Mouse (Mus musculus): ENCODE results near the gene Pemt.

- TF ChIP-seq CTCF (IDR thresholded peaks at IDR 0.05; ENCODE audit: borderline replicate concordance, insufficient read depth, low read length), result peak; percentile 43; the same call in 1 of the 2 replicates
- TF ChIP-seq POLR2A (IDR thresholded peaks at IDR 0.05; ENCODE audit: low read depth, low read length), result no peak
These were observed 38.3 kb upstream of the Pemt start for GRCm38 (mm10) chr11:60084589-60084988.
